ENCODE assay signal across 16 mouse cellular contexts in the genomic region with DNA sequence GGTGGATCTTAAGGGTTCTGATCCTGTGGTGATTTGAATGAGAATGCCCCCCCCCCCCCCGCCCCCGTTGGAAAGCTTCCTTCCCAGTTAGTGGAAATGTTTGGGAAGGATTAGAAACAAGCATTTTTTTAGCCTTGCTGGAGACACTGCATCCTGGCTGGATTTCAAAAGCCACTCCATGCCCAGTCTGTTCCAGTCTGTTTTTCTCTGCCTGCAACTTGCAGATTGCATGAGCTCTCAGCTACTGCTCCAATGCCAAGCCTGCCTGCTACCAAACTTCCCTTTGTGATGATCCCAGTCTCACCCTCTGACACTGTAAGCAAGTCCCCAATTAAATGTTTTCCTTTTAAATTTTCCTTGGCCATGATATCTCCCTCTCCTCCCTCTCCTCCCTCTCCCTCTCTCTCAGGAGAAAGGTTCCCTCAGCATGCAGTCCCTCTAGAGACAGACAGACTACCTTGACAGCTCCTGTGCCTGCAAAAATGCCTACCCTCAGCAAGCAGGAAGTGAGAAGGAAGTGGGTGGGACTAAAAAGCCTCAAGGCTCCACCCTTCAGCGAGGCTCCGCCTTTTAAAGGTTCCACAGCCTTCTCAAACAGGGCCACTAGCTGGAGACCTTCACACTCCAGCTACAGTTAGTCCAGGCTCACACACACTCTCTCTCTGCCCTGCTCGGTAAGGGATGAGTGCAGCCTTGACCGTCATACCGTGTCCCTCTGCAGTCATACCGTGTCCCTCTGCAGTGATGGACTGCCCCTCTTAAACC.
DNase-seq lines count a peak whose midpoint lies in the region; ATAC-seq lines count a peak whose summit lies in the region.
"Had no signal": no experiment of that assay in that cellular context is flagged by ENCODE, and none has a peak within 500 bp of the region (broad histone marks: within the 10 kb centered on the region; RNA-seq: fewer than 3 reads in every experiment).

No protein-coding gene starts in this region.

- DNase-seq in heart, postnatal 14 days = no peak
- no peak for DNase-seq in midbrain, embryonic 10.5 days (ENCODE audit: low spot score)
- no peak for DNase-seq in midbrain, embryonic 11.5 days (ENCODE audit: low spot score, missing footprints)
- DNase-seq in embryonic facial prominence, embryonic 10.5 days (ENCODE audit: low spot score) = no peak
- DNase-seq: cerebellum, adult 9-10 months; heart, adult 2 months; heart, postnatal 4 days; retina, postnatal 1 day; spleen, adult 18-20 months; thymus, adult 2 months had no signal

- no peak for ATAC-seq in heart, embryonic 15.5 days (replicated peaks; ENCODE audit: insufficient number of reproducible peaks, insufficient read depth, low FRiP score, low read depth)
- no peak for ATAC-seq in midbrain, embryonic 11.5 days (ENCODE audit: low FRiP score)
- no peak for ATAC-seq in limb, embryonic 15.5 days (ENCODE audit: insufficient number of reproducible peaks, low FRiP score, low TSS enrichment, low read depth)
- ATAC-seq in activated CD4-positive, CD25-positive, alpha-beta regulatory T cell, adult 4 months = no peak
- ATAC-seq: intestine, embryonic 16.5 days had no signal

- WGBS in heart, embryonic 15.5 days = 69% methylated on average over 8 of the region's 8 CpGs
- 75% methylated on average over 8 of the region's 8 CpGs for WGBS in midbrain, embryonic 10.5 days
- WGBS in midbrain, embryonic 11.5 days = 76% methylated on average over 8 of the region's 8 CpGs
- WGBS in embryonic facial prominence, embryonic 10.5 days = 79% methylated on average over 8 of the region's 8 CpGs
- 82% methylated on average over 8 of the region's 8 CpGs for WGBS in limb, embryonic 15.5 days

- H3K4me1 ChIP-seq in heart, embryonic 15.5 days (replicated peaks) = peaks cover 27% of the 10 kb centered on the region
- H3K4me1 ChIP-seq in midbrain, embryonic 10.5 days = peaks cover 36% of the 10 kb centered on the region
- H3K4me1 ChIP-seq in midbrain, embryonic 11.5 days (ENCODE audit: control insufficient read depth, insufficient read depth, low read length) = peaks cover 3% of the 10 kb centered on the region
- peaks cover 58% of the 10 kb centered on the region for H3K4me1 ChIP-seq in embryonic facial prominence, embryonic 10.5 days
- H3K4me1 ChIP-seq in limb, embryonic 15.5 days = peaks cover 35% of the 10 kb centered on the region
- H3K4me1 ChIP-seq: liver, embryonic 15.5 days had no signal

- no peak overlapping the region for H3K4me3 ChIP-seq in heart, embryonic 15.5 days
- H3K4me3 ChIP-seq in midbrain, embryonic 10.5 days = no peak overlapping the region
- H3K4me3 ChIP-seq in midbrain, embryonic 11.5 days (ENCODE audit: low read depth, low read length) = no peak overlapping the region
- peak overlapping the region; percentile 21; the same call in 1 of the 2 replicates for H3K4me3 ChIP-seq in embryonic facial prominence, embryonic 10.5 days
- H3K4me3 ChIP-seq in limb, embryonic 15.5 days = no peak overlapping the region
- H3K4me3 ChIP-seq: heart, adult 2 months; liver, embryonic 15.5 days had no signal

- no peaks in the 10 kb centered on the region for H3K9me3 ChIP-seq in heart, embryonic 15.5 days (replicated peaks)
- peaks cover 11% of the 10 kb centered on the region; the same call in 1 of the 2 replicates for H3K9me3 ChIP-seq in midbrain, embryonic 10.5 days (replicated peaks)
- no peaks in the 10 kb centered on the region; the same call in 1 of the 2 replicates for H3K9me3 ChIP-seq in midbrain, embryonic 11.5 days (ENCODE audit: control insufficient read depth, low read length)
- H3K9me3 ChIP-seq in embryonic facial prominence, embryonic 10.5 days = peaks cover 8% of the 10 kb centered on the region
- H3K9me3 ChIP-seq in limb, embryonic 15.5 days = no peaks in the 10 kb centered on the region
- H3K9me3 ChIP-seq: liver, embryonic 15.5 days had no signal

- intact Hi-C loops in heart, postnatal 14 days (cut with DNase I) = no loop called here

- no peaks in the 10 kb centered on the region for H3K36me3 ChIP-seq in heart, embryonic 15.5 days
- H3K36me3 ChIP-seq in midbrain, embryonic 10.5 days = no peaks in the 10 kb centered on the region
- no peaks in the 10 kb centered on the region for H3K36me3 ChIP-seq in midbrain, embryonic 11.5 days (ENCODE audit: control insufficient read depth, insufficient read depth, low read length)
- H3K36me3 ChIP-seq in embryonic facial prominence, embryonic 10.5 days (replicated peaks) = no peaks in the 10 kb centered on the region
- no peaks in the 10 kb centered on the region for H3K36me3 ChIP-seq in limb, embryonic 15.5 days
- H3K36me3 ChIP-seq: liver, embryonic 15.5 days had no signal

- H3K4me2 ChIP-seq in heart, embryonic 15.5 days = no peak overlapping the region
- H3K4me2 ChIP-seq in midbrain, embryonic 11.5 days = no peak overlapping the region
- H3K4me2 ChIP-seq in limb, embryonic 15.5 days = no peak overlapping the region
- H3K4me2 ChIP-seq: liver, embryonic 15.5 days had no signal

- no peaks in the 10 kb centered on the region for H3K27me3 ChIP-seq in heart, embryonic 15.5 days
- peaks cover 22% of the 10 kb centered on the region for H3K27me3 ChIP-seq in midbrain, embryonic 10.5 days (ENCODE audit: low read depth, poor library complexity, severe bottlenecking)
- no peaks in the 10 kb centered on the region; the same call in 1 of the 2 replicates for H3K27me3 ChIP-seq in midbrain, embryonic 11.5 days (ENCODE audit: control insufficient read depth, insufficient read depth, low read length)
- H3K27me3 ChIP-seq in embryonic facial prominence, embryonic 10.5 days (replicated peaks; ENCODE audit: low read depth, poor library complexity, severe bottlenecking) = no peaks in the 10 kb centered on the region
- no peaks in the 10 kb centered on the region for H3K27me3 ChIP-seq in limb, embryonic 15.5 days
- H3K27me3 ChIP-seq: liver, embryonic 15.5 days had no signal

- H3K9ac ChIP-seq in heart, embryonic 15.5 days = no peak overlapping the region
- no peak overlapping the region for H3K9ac ChIP-seq in midbrain, embryonic 11.5 days (ENCODE audit: low read length)
- no peak overlapping the region for H3K9ac ChIP-seq in limb, embryonic 15.5 days
- H3K9ac ChIP-seq: liver, embryonic 15.5 days had no signal

- 0 out of 2 replicates have a peak overlapping the region, but pooled peaks have one; percentile 24 for H3K27ac ChIP-seq in heart, embryonic 15.5 days
- H3K27ac ChIP-seq in midbrain, embryonic 10.5 days (replicated peaks) = 0 out of 2 replicates have a peak overlapping the region, but pooled peaks have one; percentile 23
- H3K27ac ChIP-seq in midbrain, embryonic 11.5 days (ENCODE audit: low read depth, low read length) = no peak overlapping the region
- H3K27ac ChIP-seq in embryonic facial prominence, embryonic 10.5 days (replicated peaks) = peak overlapping the region; percentile 48
- H3K27ac ChIP-seq in limb, embryonic 15.5 days = peak overlapping the region; percentile 35; the same call in 1 of the 2 replicates
- H3K27ac ChIP-seq: heart, adult 2 months; liver, embryonic 15.5 days; macrophage had no signal
